Mouse (Mus musculus): ENCODE measurements at regions not wholly inside any gene's neighbourhood (a gene's known extent, or its start where the extent isn't known, plus 50 kb on each side); places are given as distances from the start of the nearest gene placed in this dataset.
A peak's percentile ranks its signal among the peaks of the same experiment; 100 is the strongest.

DNA sequence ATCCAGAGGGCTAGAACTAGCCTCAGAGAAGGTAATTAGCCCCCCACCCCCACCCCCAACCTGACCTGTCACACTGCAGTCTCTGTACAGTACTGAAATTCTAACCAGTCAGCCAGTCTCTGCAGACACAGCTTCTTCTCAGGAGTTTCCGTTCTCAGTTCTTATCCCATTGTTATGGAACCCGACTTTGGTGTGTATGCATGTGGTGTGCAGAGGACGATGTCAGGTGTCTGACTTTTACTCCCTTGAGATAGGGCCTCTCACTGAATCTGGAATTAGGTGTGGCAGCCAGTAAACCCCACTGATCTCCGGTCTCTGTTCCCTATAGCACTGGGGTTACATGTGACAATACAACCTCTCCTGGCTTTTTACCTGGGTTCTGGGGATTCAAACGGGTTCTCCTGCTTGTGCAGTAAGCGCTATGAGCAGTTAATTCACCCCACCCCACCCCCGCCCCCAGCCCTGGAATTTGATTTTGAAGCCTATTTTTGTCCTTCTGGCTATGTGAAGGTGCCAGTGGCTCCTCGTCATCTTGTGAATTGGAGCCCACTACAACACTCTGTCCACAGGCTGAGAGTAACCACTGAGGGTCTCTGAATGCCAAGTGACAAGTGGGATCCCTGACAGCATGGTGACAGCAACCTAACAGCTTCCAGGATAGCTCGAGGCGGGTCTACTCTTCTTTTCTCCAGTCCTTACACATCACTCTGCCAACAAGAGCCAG lies 429.4 kb downstream of the Fut8 start:
- no peak for DNase-seq (ENCODE audit: low spot score in 2 of 2)

DNA sequence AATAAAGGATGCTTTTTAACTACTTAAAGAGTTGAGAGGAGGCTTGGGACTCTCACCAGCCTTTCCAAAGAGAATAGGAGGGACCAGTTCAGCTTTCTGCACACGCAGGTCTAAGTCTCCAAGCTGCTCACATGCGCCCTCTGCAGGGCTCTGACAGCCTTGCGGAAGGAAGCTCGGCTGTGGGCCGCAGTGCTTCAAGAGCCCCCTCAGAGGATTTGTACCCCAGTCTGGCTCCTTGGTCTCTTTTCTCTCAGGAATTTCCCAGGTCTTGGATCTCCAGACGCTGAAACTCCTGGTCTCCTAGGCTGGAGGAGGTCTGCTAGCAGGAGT lies 429.9 kb downstream of the Fut8 start:
- DNase-seq (ENCODE audit: low spot score in 2 of 2), result peak; percentile 28 to 35

DNA sequence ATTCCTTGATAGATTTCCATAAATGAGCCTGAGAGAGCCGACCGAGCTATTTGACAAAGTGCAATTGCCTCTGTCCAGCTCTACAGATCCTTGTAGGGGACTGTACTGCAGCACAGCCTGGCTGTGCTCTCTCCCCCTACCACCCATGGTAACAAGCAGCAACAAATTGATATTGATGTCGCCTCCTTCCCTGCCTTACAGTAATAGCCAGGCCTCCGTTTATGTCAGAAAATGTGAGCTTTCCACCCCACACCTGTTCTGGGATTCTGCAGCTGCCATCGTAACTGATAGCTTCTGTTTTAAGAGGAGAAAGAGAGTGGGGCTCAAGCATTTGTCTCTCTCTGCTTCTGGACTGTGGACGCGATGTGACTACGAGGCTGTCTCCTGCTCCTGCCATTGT lies 432.6 kb downstream of the Fut8 start:
- no peak for DNase-seq (ENCODE audit: low spot score in 2 of 2)

DNA sequence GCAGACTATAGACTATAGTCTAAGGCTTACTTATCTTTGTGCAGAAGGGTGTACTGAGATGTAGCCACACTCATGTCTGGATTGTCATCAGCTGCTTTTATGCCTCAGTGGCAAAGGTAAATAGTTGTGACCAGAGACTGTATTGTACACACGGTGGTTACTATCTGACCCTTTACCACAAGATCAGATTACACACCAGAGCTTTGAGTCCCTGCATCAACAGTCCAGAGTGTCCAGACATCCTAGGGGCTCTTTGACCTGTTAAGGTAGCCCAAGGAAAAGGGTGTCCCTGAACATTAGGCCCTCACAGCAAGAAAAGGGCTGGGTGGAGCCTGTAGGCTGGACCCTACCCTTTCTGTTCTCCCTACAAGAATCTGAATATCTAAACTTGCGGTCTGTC lies 436.4 kb downstream of the Fut8 start:
- DNase-seq (ENCODE audit: low spot score in 2 of 2), result no peak

DNA sequence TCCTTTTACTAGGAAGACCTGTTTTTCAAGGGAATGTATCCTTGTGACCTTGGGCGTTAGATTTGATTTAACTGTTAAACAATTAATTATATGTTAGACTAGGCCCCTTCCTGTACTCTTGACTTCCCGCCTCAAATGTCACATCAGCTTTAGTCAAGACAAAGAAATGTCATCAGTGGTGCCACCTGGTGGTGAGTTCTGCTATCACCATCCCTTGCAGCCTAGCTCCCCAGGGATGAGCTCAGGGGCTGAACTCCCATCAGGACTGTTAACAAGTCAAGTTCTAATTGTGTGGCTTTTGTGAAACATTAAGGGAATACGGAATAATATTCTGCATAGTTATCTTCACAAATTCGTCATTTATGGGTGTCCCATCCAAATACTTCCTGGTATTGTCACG lies 436.8 kb downstream of the Fut8 start:
- DNase-seq (ENCODE audit: low spot score in 2 of 2), result peak; percentile 24 to 26

DNA sequence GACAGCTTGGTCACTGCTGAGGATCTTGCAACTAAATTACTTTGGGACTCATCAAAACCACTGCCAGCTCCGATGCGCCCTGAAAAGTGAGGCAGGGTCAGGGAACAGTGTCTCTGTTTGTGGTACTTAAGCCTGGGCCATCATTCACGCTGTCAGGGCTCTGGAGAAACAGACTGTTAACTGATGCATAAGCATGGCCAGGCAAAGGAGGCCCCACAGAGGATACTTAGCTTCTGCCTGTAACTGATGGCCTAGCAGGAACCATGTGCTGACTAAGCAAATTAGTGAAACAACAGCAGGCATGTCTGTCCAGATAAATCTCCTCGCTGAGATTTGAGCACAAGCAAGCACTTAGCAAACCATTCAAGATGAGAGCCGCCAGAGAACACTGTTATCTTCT lies 440.1 kb downstream of the Fut8 start:
- no peak for DNase-seq (ENCODE audit: low spot score in 2 of 2)

DNA sequence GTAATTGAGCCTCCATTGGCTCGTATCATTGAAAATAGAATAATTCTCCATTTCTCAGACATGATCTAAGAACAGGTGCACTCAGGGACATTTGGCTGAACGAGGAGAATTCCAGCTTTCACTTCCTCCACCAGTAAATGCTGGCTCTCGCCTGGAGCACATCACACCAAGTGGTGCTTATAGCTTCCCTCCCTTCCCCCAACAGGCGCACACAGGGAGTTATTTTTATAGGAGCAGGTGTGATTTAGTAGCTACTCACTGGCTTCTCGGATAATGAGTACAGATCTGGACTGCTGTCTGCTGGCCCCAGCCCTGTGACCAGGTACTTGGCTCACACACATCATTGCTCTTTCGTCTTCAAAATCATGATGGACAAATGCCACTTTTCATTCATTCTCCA lies 456.2 kb downstream of the Fut8 start:
- no peak for DNase-seq (ENCODE audit: low spot score in 2 of 2)

DNA sequence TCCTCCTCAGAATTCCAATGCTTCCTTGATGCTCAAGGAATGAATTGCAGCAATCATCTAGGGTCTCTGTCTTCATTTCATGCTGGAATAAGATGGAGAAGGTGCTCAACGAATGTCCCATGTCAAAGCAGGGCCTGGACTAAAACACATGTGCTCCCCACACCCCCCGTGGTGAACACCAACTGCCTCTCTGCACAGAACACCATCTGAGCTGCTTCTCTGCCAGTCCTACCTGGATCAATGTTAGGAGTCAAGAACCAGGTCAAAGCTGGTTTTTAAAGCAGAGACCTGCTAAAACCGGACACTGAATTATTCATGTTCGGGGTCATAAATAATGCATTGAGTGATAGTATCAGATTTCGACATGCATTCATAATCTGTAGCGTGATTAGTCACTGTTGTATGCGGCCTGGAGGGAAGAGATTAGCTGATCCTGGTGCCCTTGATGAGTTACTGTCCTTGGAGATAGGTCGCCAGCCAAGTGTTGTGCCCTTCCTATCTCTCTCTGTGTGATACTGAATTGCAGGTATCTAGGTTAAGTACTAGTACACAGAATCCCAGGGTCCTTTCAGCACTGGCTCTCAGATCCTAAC lies 458.2 kb downstream of the Fut8 start:
- no peak for DNase-seq (ENCODE audit: low spot score in 2 of 2)

DNA sequence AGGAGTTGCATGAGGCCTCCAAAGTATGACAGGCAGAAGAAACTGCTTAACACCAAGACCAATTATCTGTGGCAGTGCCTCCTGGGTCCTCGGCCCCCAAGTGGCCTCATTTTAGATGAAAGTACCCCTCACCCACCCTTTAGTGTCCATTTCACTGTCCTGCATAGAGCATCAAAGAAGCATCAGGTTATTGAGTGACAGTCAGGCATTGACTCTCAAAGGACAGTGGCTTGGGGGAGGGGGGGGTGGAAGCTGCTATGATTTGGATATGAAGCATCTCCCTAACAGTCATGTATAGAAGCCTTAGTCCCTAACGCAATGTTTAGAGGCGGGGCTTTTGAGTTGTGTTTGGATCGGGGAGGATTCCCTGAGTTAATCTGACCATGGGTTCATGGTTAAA lies 458.7 kb downstream of the Fut8 start:
- no peak for DNase-seq (ENCODE audit: low spot score in 2 of 2)

DNA sequence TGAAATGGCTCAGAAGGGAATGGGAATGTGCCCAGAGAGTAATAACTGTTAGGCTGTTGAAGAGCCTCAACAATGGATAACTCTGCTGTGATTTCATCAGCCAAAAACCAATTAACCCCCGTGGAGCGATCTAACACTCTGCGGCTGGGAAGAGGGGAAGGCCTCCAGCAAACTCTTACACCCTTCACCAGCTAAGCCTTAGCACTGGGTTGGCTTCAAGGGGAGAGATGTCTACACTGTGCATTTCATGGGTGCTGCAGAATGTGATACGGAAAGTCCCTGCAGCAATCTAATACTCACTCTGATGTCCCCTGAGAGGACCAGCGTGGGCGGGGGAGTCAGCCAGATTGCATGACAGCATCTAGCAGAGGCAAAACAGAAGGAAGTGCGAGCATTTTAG lies 460.2 kb downstream of the Fut8 start:
- peak; percentile 32 for DNase-seq (ENCODE audit: low spot score in 2 of 2)

DNA sequence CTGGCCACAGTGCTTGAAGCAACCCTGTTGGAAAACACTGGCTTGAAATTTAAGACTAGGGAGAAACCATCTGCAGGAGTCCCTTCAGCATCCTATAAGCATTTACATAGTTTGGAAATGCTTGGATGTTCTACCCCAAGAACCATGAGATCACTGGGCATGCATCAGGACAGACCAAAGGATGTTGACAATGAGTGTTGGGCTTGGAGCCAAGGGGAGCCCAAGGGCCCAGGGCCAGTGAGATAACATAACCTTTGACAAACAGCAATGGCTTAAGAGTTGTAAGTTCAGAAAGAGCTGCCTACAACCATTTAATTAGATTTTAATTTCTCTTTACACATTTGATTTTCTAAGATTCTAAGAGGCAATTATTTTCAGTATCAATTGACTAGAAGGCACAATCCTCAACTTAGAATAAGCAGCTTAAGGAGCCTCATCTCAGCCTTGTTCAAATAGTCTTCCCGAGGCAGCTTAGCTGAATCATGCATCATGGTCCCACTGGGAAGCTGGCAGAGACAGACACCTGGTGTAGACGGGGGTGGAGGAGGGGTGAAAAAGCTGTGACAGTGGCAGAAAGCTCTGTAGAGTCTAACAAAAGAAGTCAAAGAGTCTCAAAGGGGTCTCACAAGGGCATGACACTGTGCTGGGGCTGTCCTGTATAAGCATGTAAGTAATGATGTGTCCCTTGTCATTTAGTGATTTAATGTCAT lies 462.1 kb downstream of the Fut8 start:
- DNase-seq (ENCODE audit: low spot score in 2 of 2), result no peak

DNA sequence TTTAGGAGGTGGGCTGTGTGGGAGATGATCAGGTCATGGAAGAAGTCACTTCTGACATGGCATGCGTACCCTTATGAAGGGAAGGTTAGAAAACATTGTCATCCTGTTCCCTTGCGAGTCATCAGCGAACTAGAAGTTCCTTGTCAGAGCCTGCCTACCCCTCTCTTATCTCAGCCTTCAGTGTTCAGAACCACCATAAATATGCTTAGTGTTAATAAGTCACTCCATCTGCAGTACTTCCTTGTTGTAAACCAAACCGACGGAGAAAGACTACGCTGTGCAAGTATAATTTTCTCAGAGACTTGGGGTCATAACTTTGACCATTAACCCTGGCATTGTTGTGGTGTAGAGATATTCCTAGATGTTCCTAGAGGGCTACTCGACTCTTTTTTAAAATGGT lies 477.6 kb downstream of the Fut8 start:
- no peak for DNase-seq (ENCODE audit: low spot score in 2 of 2)

DNA sequence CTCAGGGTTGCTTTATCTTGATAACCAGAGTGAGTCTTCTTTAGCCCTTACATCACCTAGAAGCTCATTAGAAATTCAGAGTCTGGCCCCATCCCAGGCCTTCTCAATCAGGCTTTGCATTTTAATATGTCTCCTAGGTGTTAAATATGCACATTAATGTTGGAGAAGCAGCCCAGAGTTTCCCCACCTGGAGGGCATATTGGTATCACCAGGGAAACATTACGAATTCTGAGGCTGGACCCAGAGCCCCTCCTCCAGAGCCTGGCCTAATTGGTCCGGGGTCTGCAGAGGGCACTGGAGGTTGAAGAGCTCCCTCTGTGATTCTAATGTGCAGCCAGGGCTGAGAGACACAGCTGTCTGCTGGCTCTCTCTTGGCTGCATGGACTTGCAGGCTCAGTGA lies 478.1 kb downstream of the Fut8 start:
- DNase-seq (ENCODE audit: low spot score in 2 of 2), result no peak

DNA sequence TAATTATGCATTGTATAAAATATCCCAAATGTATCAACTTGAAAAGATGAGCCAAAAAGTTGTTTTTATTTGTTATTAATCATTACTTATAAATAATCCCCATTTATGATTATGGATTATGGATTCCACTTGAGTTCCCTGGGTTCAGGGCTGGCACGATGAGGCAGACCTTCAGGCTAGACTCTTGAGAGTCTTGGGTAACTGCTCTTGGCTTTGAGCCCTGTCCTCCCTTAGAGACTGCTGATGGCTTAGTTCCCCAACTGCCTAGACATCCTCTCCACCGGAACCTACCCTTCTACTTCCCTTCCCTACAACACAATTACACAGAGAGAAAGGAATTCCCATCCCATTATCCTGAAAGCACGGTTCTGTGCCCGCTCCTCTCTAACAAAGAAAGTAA lies 466.3 kb upstream of the Gm6657 start:
- no peak for DNase-seq (ENCODE audit: low spot score in 2 of 2)

DNA sequence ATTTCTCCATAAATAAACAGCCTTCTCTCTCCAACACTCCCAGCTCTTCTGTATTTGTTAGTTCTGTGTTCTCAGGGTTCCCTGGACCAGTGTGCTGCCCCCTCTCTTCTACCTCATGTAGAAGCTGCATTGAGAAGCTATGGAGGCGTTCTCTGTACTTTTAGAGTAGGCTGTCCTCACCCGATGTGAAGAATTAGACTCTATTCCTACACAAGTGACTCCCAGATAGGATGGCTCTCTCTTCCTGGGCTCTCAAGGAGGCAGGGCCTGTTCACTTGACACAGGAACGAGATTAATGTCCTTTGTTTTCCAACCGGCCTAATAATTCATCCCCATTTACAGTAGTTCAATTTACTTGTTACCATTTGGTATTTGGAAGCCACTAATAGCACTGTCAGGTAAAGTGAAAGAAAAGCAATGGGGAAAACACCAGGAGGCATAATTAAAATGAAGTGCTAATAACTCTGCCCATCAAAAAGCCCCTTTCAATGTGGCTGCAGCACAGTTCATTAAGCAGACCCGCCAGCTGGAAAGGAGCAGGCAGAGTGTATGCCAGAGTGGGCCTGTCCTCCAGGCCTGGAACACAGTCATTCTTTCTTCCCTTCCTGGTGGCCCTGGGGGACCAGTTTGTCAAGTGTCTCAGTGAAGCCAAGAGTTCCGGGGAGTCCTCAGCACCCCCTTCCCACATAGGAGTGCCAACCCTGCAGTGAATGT lies 454.8 kb upstream of the Gm6657 start:
- DNase-seq (ENCODE audit: low spot score in 2 of 2), result no peak

DNA sequence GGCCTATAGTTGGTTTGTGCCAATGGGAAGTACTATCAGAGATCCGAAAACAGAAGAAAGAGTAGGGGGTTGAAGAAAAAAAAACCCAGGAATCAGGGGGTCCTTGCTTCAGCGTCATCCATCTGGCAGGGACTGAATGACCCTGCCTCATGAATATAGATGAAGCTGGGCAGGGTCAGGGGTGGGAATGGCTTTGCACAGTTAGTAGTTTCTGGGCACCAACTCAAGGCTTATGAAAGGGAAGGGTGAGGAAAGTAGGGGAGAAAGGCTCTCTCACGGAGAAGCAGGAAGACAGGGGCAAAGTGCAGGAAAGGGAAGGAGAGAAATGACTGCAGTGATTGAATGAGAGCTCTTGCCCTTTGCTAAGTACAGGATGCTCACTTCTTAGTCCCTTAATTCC lies 451.3 kb upstream of the Gm6657 start:
- DNase-seq (ENCODE audit: low spot score in 2 of 2), result no peak

DNA sequence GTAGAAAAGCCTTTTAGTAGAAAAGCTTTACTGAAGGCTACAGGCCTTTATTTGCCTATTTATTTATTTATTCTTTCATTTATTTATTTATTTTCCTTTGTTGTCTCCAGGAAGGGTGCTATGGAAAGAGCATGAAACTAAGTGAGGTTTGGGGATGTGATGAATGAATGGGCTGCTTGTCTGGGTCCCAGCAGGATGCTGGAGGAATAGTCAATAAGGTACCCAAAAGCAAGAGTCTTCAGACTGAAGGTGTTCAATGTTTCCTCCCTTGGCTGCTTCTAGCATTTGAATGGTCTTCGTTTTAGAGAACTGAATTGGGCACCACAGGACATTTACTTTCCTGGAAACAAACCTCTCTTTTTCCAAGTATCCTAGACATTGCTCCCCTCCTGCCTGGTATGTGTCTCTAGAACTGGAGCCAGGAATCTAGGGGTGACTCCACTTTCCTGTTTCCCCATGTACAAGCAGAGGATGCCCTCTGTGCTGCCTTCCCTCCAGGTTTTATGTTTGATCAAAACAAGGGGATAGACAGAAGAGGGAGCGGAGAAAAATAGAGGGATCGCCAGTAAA lies 444.5 kb upstream of the Gm6657 start:
- DNase-seq (ENCODE audit: low spot score in 2 of 2), result no peak

DNA sequence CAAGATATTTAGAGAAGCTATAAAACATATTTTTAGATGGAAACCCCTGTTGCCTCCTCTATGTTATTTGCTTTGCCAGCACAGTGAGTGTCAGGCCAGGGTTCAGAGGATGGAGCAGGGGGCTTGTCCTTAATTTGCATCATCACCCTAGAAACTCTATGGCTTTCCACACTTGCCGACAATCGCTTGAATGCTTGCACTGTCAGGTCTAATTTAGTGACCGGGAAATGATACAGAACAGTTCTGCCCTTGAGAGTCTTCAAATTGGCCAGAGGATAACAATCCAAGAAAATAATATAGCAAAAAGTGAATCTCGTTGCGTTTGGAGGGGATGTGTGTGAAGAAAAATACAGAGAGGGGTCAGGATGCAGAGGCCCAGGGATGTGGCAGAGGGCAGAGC lies 441.9 kb upstream of the Gm6657 start:
- DNase-seq (ENCODE audit: low spot score in 2 of 2), result no peak

DNA sequence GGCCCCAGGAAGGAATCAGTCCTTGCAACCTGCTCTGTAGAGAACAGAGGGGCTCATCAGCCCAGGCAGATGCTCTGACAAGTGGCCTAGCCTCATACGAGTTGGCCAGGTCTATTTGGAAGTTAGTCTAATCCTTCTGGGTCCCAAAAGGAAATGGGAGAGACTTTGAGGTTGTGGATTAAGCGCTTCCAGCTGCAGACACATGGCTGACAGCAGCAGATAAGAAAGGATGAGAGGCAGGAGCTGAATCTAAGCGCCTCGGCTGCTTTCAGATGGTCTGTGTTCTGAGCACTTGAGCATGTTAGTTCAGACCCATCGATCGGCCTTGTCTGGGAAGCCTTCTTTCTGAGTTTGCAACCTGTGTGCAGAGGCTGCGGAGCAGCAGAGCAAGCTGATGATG lies 438.0 kb upstream of the Gm6657 start:
- DNase-seq (ENCODE audit: low spot score in 2 of 2), result no peak

DNA sequence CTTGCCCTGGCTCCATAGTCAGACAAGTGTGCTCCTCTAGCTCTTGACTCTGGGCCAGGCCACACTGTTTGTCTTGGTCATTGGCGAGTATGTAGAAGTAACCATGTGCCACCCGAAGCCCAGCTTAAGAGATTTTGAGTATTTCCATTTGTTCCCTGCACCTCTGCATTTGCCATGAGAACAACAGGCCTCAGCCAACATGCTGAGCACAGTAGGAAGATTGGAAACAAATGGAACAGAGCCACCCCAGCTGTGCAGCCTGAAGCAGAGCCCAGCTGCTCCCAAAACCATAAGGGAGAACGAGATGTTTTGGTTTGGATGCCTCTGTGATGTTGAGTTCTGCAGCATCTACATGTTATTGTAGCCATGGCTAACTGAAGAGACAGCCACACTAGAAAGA lies 433.1 kb upstream of the Gm6657 start:
- no peak for DNase-seq (ENCODE audit: low spot score in 2 of 2)

DNA sequence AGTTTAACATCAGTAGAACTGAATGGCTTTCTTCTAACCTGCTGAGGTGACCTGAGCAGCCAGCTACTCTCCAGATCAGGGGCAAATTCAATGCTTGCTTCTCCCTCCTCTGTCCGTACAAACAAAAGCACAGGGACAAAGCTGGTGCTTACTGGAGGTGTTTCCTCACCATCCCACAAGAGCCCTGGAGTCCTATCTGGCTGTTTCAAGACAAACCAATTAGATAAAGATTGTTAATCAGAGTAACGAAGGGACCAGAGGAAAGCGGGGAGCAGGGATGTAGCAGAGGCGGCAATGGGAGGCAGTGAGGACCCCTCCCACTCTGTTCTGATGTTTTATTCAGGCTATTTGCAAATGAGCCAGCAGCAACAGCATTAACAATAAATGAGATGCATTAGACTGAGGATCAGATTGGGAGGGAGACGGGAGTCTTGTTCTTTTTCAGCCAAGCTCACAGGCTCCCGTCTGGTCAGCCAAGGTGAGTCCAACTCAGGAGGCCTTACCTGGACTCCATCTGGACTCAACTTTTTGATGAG lies 418.0 kb upstream of the Gm6657 start:
- no peak for DNase-seq (ENCODE audit: low spot score in 2 of 2)

DNA sequence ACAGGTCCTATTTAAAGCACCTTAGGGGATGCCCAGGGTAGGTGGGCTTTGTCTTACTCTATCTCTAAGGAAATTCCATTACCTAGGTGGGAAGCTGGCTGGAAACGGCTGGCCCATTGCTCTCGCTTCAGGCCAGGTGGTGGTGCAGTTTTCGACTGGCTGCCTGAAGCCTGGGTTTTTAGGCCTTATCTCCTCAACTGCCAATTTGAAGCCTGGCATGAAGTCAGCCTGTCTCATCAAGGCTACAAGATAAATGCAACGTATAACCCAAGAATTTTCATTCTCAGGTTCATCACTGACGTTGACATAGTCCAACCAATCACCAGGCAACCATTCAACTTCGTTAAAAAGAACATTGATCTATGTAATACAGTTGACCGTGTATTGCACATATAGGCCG lies 417.3 kb upstream of the Gm6657 start:
- DNase-seq (ENCODE audit: low spot score in 2 of 2), result no peak
